Mouse (Mus musculus) erythroblast, adult 5-6 weeks (primary cell): ENCODE results near the gene Slc37a4. TPM values are rescaled to one million over a fixed set of nuclear protein-coding genes. Genes with fewer than 3 reads are reported as not detected.
"Not testable (repeated sequence)": the region's sequence is repeated elsewhere in the genome, so short reads cannot be mapped to it uniquely, and the experiment has no call there.

Experiments
- ATAC-seq: replicated peaks from 2 replicates; pipeline ENCODE4 v1.8.0; 2016; ENCODE audit warnings: moderate number of reproducible peaks, mild to moderate bottlenecking, moderate TSS enrichment, inconsistent platforms; ENCODE audit not compliant: poor library complexity, low FRiP score, severe bottlenecking
- total RNA-seq, 2 experiments: library from RNA; stranded (forward) in 1 of 2; stranded (reverse) in 1 of 2; fragments of 150-400 nt in 1 of 2; fragments of 200-764, 138-1000 nt in 1 of 2; gene quantifications; 2 replicates each; pipeline versions ENCODE4 v1.2.3 to v1.2.4; 2015 to 2017; ENCODE audit warnings: low replicate concordance in 2 of 2

Gene Slc37a4
- total RNA-seq (2015; ENCODE audit: low replicate concordance): 4.0 and 25.9 TPM in 2 replicates
- total RNA-seq (2017; ENCODE audit: low replicate concordance): 2.5 and 4.0 TPM in 2 replicates

DNA sequence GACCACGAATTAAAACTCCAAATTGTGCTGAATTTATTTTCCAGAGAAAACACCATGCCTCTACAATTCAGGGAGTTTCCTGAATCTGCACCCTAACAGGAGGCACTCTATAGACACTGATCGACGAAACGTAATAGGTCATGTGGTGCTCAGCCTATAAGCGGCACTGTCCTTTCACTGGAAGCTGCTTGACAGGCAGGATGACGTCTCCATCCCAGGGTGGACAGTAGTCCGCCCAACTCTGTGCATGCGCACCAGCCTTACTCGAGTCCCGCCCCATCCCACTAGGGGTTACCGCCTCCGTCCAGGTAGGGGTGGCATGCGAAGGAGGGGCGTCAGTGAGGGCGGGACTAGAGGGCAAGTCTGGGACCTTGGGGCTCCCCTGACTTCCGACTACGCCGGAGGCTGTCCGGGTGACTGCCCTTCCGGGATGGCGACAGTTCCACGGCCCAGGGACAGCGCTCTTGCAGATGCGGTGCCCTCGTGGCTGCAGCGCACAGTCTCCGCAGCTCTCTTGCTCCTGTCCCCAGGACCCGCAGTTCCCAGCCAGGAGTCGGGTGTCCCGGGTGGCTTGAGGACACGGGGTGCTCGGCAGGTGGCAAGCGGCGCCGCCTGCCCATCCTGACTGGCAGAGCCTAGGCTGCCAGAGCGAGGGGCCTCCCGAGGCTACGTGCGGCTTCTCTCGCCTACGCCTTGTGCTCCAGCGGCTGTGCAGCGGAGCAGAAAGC, at the start of gene Slc37a4:
Gene Slc37a4, plus strand, starts transcription at position 169 of the 728 bp plus-strand sequence.
- ATAC-seq: peak; percentile 96

DNA sequence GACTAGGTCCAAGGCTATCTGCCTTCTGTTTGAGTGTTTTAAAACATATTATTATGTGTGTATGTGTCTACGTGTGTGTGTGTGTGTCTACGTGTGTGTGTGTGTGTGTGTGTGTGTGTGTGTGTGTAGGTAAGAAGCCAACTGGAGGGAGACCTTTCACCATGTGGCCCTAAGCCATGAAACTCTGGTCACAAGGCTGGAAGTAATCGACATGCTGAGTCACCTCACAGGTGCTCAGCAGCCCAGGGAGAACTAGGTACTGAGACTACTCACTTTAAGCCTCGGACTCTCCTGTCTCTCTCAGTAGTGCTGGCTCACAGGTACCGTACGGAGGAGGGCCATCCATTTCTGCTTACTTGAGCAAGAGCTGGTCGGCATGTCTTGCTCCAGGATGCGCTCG, 49.5 kb upstream of the Slc37a4 start:
- ATAC-seq: no peak

DNA sequence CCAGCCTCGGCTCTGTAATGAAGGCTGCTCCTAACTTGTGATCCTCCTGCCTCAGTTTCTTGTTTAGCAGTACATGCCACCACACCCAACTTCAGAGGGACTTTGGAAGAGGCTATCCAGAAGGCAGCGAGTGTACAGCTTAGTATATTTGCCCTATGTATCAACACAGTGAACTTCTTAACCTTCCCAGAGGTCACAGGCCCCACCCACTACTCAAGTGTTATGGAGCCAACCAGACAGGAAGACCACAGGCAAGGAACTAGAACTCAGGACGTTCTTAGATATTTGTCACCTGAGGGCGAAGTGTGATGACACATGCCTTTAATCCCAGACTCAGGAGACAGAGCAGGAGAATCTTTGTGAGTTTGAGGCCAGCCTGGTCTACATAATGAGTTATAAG, 49.0 kb upstream of the Slc37a4 start:
- ATAC-seq: no peak

DNA sequence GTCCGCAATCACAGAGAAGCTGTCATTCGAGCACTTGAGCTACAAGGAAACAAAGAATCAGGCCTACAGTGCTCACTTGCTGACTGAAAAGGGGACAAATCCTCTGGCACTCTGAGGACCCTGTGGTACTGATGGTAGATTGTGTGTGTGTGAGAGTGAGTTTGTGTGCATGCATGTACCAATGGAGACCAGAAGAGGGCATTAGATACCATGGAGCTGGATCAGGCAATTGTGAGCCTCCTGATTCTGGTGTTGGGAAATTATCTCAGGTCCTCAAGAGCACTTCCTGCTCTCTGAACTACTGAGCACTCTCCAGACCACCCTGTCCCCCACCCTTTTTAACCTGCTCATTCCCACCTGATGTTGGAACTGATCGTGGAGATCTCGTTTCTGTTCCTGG, 48.1 kb upstream of the Slc37a4 start:
- no peak for ATAC-seq

DNA sequence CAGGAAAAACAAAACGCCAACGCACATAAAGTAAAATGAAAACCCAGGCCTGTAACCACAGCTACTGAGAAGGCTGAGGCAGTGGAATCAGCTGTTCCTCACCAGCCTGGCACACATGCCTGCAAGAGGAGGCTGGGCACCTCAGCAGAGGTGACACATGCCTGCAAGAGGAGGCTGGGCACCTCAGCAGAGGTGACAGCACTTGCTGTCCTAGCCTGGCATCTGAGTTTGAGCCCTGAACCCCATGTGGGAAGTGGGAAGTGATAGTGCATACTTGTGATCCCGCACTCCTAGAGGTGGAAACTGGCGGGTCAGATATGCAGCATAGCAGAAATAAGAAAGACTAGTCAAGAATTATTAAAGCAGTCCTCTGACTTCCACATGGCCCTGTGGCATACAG, 45.3 kb upstream of the Slc37a4 start:
- no peak for ATAC-seq

DNA sequence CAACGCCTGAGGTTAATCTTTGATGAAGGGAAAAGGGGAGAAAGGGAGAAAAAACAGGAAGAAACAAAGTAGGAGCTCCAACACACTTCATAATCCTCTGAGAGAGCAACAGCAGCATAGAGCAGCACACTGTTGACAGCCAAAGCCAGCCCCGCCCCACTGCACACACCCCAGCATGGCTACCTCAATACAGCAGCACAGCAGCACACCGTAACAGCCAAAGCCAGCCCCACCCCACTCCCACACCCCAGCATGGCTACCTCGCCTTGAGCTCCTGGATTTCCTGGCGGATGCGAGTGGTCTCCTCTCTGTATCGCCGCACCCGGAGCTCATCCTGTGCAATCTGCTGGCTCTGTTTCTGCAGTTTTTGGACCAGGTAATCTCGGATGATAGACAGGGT, 44.3 kb upstream of the Slc37a4 start:
- no peak; the same call in 1 of the 2 replicates for ATAC-seq

DNA sequence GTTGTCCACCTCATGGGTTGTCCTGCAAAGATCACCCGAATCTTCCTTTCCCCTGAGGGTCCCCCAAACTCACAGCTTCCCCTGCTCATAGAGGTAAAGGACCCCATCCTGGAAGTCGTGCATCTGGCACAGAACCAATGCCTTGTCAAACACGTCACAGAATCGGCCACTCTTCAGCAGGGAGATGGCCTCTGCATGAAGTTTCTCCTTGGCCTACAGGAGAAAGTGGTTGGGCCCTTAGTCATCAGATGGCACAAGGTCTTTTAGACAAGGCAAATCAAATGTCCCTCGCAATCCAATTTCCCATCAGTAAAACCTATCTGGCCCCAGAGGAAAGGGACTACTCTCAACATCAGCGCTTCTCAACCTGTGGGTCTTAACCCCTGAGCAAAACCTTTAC, 43.5 kb upstream of the Slc37a4 start:
- no peak for ATAC-seq

DNA sequence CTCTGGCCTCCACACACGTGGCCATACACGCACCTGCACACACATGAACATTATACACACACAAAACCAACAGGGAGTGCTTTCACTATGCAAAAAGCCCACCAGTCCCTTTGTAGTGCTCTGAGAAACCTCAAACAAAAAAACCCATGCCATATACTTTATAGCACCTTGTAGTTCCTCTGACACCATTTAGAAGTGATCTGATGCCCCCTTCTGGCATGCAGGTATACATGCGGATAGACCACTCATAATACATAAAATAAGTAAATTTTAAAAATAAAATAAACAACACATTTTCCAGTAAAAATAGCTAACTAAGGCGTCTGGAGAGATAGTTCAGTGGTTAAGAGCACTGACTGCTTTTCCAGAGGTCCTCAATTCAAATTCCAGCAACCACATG, 39.4 kb upstream of the Slc37a4 start:
- peak; percentile 67 for ATAC-seq

DNA sequence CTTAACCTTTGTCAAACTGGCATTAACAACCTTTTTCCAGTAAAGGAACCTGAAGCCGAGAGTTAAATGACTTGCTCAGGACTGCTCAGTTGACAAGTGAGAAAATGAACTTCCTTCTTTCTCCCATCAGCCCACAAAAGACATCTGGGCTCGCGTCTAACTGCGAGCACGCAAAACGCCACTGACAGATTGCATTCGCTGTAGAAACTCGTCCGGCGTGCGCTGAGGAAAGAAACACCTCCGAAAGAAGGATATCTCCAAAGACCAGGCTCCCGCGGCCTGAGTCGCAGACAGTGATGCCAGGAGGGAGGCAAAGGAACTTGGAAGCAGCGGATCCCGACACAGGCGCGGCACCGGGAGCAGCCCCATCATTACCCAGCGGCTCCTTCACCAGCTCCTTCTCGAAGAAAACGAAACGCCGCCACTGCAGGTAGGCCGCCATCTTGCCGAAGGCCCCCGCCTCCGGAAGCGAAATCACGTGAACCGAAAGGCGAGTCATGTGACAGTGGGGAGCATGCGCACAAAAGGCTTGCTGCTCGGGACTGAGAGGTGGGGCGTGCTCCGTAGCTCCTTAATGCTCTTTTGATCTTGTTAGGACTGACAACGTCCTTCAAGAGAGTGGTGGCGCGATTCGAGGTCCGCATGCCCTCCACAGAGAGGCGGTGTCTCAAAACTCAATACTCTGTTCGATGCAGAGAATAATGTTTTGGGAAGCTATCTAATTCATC, 35.3 kb upstream of the Slc37a4 start, which contains the start of gene Vps11:
Gene Vps11, minus strand, starts transcription at position 481 of the 728 bp plus-strand sequence.
- peak; percentile 97 for ATAC-seq

DNA sequence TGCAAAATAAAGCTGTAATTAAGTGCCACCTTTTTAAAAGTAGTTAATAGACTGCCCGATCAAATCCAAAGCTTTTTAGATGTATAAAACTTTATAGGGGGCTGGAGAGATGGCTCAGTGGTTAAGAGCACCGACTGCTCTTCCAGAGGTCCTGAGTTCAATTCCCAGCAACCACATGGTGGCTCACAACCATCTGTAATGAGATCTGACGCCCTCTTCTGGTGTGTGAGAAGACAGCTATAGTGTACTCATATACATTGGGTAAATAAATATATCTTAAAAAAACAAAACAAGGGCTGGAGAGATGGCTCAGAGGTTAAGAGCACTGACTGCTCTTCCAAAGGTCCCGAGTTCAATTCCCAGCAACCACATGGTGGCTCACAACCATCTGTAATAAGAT, 34.7 kb upstream of the Slc37a4 start:
- ATAC-seq: not testable (repeated sequence)

DNA sequence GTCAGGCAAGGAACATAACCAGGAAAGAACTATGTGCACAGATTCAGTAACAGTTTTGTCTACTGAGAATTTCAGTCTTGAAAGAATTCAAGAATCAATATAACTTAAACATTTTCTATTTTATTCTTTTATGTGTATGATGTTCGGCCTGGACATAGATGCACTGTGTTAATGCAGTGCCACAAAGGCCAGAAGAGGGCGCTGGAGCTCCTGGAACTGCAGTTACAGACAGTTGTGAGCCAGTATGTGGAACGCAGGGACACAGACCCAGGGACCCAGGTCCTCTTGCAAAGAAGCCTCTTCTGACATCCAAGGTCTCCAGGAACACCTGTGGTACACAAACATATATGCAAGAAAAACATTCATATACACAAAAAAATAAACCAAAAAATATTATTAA, 32.2 kb upstream of the Slc37a4 start:
- ATAC-seq: no peak

DNA sequence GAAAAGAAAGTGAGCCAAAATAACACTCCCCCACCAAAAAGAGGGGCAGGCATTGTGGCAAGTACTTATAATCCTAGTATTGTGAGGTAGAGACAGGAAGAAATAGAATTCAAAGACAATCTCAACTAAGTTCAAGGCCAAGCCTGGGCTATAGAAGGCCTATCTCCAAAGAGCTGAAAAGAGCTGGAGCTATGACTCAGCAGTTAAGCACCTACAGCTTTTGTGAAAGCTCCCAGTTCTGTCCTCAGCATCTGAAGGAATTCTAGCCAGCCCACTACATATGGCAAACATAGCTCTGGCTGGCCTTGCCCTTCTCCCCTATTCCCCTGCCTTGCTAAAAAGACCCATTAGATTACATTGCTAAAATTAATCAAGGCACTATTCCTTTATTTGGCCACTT, 23.3 kb upstream of the Slc37a4 start:
- ATAC-seq: peak; percentile 70

DNA sequence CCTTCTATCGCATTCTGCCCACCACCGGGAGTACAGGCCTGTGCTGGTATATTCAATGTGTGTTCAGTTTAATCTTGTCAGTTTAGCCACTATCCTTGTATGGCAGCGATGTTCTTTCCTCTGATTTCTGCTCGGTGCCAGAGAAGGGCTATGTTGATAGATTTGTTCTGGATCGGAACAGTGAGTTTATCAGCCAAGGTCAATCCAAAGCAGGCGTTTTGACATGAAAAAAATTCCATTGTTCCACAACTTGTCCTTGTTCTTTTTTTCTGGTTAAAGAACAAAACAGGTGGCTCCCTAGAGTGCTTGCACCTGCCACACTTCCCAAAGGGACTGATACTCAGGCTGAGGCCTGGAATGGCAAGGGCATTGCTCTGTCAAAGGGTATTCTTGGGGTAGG, 20.5 kb upstream of the Slc37a4 start:
- ATAC-seq: no peak

DNA sequence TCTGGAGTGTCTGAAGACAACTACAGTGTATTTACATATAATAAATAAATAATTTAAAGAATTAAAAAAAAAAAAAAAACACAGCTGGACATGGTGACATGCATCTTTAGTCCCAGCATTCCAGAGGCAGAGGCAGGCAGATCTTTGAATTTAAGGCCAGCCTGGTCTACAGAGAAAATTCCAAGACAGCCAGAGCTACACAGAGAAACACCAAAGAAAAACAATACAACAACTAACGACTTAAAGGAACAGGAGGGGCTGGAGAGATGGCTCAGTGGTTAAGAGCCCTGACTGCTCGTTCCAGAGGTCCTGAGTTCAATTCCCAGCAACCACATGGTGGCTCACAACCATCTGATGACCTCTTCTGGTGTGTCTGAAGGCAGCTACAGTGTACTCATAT, 19.3 kb upstream of the Slc37a4 start:
- not testable (repeated sequence) for ATAC-seq

DNA sequence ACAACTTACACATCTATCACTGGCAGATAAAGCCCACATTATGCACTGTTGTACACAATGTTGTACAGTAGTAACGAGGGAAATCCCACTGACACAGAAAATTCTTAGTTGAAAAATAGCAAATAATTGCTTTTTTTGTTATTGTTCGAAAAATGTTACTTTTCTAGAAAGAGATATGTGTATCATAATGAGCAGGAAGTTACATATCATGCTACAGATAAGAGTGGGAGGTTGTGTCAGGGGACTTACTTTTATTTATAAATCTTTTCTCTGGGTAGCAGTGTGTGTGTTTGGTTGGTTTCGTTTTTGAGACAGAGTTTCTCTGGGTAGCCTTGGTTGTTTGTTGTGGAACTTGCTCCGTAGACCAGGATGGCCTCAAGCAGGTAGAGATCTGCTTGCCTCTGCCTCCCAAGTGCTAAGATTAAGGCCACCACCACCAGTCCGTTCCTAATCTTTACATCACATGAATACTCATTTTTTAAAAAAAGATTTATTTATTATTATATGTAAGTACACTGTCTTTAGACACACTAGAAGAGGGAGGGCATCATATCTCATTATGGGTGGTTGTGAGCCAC, 18.4 kb upstream of the Slc37a4 start:
- ATAC-seq: no peak

DNA sequence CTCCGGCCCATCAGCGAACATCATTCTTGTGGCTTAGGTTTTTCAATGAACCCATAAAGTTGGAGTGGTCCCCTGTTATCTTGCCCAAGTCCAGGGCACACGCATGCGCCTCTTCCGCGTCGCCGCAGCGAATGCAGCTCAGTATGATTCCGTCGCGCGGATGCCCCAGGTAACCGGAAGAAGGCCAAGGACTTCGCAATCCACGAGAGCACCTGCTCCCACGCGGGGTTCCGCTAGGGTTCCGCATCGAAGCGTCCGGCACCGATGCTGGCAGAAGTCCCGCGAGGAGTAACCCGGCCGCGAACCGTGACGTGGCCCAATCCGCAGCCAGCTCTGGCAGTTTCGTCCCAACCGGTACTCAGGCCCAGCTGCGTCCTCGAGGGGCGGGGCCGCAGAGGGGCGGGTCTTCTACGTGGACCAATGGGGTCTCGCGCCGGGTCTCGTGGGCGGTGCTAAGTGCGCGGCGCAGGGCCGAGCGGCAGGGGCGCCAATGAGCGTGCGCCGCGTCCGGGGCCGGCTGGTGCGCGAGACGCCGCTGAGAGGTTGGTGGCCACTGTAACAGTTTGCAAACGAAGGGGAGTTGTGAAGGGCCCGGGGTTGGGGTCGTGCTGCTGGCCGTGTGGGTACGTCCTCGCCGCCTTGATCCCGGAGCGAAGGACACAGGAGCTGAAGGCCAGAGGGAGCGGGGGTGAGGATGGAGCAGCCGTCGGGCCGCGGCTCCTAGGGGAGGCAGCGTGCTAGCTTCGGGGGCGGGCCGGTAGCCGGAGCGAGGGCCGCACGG, 17.4 kb upstream of the Slc37a4 start, which contains the start of gene Hyou1:
Gene Hyou1, plus strand, starts transcription at position 437 of the 781 bp plus-strand sequence.
- ATAC-seq: peak; percentile 94

DNA sequence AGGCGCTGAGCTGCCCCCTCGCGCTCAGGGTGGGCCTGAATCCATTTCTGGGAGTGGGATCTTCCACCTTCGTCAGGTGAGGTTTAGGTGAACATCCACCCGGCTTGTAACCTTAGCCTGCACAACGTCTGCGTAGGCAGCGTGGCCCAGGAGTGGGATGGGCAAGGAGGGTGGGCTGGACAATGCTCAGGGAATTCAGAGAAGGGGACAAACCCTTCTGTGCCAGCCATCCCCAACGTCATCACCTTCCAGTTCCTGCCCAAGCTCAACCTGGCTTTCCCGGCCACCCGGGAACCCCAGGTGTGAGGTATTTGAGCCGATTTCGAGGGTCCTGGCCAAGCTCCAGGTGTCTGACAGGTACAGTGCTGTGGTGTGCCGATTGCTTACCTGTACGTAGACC, 16.8 kb upstream of the Slc37a4 start:
- peak; percentile 14; the same call in 1 of the 2 replicates for ATAC-seq

DNA sequence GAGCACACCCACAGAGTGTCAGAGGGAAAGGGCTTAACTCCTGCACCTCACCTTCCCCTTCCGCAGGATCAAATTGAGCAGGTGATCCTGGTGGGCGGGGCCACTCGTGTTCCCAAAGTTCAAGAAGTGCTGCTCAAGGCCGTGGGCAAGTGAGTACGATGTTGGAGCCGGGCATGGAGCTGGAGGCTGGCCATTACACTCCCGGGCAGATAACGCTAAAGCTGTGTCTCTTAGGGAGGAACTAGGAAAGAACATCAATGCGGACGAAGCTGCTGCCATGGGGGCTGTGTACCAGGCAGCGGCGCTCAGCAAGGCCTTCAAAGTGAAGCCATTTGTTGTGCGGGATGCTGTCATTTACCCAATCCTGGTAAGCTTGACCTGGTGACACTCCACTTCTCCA, 12.1 kb upstream of the Slc37a4 start:
- no peak for ATAC-seq

DNA sequence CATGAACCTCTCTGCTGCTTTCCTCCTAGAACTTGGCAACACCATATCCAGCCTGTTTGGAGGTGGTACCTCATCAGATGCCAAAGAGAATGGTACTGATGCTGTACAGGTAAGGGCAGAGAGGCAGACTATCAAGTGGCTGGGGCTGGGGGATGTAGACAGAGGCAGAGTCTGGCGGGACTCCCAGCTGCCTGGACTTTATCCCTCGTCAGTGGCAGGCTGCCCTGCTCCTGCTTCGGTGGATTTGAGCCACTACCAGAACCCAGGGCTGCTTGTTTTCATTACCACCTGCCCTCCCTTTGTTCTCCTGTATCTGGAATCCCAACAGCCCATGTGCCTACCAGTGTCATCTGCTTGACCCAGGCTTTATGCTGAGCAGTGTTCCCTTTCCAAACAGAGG, 9.4 kb upstream of the Slc37a4 start:
- ATAC-seq: no peak

DNA sequence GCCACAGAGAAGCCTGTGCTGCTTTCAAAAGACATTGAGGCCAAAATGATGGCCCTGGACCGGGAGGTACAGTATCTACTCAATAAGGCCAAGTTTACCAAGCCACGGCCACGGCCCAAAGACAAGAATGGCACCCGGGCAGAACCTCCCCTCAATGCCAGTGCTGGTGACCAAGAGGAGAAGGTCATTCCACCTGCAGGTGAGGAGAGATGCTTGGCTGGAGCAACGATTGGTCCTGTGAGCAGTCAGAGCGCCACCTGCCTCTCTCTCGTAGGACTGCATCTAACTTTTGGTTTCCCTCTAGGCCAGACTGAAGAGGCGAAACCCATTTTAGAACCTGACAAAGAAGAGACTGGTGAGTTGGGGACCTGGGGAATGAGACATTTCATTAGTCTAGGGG, 7.4 kb upstream of the Slc37a4 start:
- ATAC-seq: peak; percentile 79
